Mouse (Mus musculus) G1E (cell line): ENCODE data around the gene Gm867.

Source experiments
- CTCF ChIP-seq: IDR thresholded peaks from 2 replicates; pipeline ENCODE4 v1.5.1; 2012; ENCODE audit warnings: low read depth, low read length, inconsistent platforms, mixed read lengths
- GATA1 ChIP-seq: IDR thresholded peaks from 2 replicates; pipeline ENCODE4 v1.6.1; 2012; ENCODE audit warnings: borderline replicate concordance, low read length, inconsistent platforms, mixed read lengths
- TAL1 ChIP-seq: conservative IDR thresholded peaks from 2 replicates; pipeline ENCODE4 v1.6.1; 2012; ENCODE audit warnings: low read depth, low read length, inconsistent platforms, mixed read lengths

DNA sequence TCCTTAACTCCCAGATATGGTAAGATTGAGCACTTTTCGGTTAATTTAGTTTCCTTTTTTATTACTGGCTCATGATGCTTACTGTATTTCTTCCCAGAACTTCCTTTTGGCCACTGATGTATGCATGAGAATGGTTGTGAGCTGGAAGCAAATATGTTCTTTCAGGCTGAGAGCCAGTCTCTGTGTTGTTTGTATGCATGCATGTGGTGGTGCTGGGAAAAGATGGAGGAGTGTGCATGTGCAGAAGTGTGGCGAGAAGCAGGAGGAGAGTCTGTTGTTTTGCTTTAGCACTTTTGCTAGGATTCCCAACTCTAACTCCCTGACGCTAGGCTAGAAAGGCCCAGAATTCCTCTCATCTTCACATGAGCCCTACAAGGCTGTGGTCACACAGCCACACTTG lies 39.0 kb upstream of the Gm867 start:
- no peak for TF ChIP-seq CTCF
- no peak for TF ChIP-seq GATA1
- TF ChIP-seq TAL1 = no peak
